Mouse (Mus musculus) ZHBTc4 (cell line): Measurements from ENCODE around the gene Gm853.
A peak's percentile ranks its signal among the peaks of the same experiment; 100 is the strongest.
"Not testable (repeated sequence)": the region's sequence is repeated elsewhere in the genome, so short reads cannot be mapped to it uniquely, and the experiment has no call there.

Experiments used
- DNase-seq: peaks from one replicate; pipeline ENCODE4 v3.0.0-alpha.2; 2011; ENCODE audit warnings: low read depth, low spot score

The Gm853 gene

DNA sequence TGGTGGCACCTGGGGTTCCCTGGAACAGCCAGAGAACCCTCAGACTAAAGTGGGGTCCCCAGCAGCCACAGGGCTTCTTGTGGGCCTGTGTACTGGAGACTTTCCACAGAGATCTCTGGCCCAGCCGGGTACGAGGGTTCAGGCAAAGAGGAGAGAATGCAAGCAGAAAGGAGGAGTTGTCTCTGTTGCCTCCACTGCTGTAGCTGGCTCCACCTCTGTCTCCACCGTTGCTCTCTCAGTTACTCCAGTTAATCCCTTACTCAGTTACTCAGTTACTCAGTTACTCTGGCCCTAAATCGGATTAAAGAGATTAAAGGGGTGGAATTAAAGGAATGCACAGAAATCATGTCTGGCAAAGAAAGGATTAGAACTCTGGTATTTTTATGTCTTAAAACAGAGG, at the start of gene Gm853:
TSS of gene Gm853 (minus strand) at position 223 of the 400 bp plus-strand sequence.
- no peak for DNase-seq

DNA sequence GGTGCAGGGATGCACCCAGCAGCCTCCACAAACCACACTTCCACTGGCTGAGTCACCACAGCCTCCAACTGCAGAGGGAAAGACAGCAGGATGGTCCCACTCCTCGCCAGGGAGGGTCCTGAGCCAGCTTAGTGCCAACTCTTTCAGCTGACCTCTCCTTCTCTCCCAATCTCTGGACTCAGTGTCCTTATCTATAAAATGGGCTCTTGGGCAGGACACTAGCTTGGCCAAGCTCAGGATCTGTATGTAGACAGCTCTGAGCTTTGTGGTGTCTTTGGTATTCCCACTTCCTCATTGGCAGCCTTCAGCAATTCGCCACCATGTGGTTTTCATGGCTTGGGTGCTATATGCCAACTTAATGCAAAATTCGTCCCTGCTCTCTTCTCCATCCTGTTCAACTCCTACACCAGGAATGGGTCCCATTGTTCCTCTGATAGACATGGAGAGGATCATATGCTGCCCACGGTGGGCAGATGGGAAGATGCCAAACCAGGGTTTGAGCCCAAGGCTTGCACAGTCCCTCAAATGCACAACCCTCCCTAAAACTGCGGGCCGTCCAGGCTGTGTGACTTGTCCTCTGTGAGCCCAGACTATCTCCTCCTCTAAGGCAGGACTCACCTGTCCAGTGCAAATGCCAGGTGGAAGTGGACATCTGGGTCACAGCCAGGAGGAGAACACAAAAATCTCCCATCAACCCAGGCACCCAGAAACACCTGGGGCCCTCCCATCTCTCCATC, 48.6 kb upstream of the Gm853 start:
- DNase-seq = no peak

DNA sequence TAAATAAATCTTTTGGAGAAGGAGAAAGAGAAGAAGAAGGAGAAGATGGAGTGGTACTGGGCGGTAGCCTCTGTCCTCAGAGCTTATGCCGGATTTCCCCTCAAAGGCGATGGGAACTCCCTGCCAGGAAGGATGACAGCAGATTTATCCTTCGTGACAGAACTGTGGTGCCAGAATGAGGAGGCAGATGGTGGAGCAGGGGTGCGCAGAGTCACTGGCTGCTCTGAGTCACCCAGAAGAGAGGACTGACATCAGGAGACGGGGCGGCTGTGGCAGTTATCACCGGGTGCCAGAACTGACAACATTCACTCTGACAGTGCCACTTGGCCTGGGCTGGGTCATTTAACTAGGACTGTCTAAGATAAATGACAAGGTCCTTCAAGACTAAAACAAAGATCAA, 47.9 kb upstream of the Gm853 start:
- DNase-seq = no peak

DNA sequence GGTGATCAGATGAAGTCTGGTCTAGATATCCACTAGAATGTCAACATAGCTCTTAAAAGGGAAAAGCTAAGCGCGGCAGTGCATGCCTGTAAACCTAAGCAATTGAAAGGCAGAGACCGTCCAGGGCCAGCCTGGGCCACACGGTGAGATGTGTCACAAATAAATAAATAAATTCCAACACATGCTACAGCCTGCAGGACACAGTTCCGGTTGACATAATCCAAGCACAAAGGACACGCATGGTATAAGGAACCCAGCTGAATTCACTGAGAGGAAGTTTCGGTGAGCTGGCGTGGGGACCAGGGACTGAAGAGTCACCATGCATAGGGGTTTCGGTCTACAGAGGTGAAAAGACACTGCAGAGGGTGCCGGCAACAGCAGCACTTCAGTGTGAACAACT, 46.5 kb upstream of the Gm853 start:
- DNase-seq = no peak

DNA sequence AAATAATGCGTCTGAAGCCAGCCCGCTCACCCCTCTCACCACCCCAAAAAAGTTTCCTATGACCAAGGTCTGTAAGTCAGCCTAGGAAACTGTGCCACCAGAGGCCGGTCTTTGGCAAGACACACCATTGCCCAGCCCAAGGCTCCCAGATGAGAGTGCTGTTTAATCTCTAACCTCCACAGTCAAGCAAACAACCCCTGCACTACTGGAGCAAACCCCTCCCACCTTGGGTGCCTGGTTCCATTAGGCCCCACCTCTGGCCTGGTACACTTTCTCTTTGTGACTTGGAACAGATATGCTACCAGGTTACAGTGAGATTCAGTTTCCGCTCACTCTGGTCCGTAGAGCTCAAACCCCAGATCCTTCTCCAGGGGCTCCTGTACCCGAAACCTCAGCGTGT, 44.9 kb upstream of the Gm853 start:
- DNase-seq = peak; percentile 49

DNA sequence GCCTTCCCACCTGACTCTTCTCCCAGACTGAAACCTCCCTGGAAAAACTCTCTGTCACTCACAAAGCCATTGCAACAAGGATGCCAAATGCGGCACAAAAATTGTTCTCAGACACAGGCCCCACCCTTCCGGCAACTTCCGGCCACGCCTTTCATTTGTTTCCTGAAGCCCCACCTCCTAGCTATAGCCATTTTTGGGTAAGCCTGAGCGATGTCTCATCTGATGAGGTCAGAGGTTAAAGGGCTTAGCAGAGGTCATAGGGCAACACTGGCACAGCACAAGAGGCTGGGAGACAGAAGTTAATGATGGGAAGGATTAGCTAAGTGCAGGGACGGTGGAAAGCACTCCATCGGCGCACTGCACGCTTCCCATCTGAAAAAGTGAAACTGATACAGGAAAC, 44.4 kb upstream of the Gm853 start:
- DNase-seq = peak; percentile 62

DNA sequence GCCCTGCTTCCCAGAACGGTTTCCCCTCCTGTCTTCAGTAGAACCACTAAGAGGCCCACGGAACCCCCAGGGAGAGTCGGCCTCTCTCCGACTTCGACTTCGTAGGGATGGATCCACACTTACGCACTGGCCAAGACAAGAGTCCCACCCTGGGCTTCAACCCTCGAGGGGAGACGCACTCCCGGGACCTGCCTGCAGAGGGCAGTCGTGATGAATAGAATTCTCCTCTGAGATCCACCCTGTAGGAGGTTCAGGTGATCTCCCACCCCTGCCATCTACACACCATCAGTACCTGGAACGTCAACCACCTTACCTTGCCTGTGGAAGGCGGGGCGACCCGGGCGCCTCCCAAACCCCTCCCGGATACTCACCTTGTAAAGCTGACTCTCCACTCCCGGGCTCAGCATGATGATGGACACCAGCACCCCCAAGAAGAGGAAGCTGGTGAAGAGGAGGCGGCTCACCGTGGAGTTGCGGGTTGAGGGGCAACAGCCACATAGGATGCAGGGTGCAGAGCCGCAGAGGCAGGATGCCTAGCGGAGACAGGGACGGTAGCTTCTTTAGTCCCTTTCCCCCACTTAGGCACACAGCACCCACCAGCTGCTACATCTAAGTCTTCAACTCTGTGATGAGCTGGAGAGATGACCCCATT, 42.6 kb upstream of the Gm853 start:
- peak; percentile 88 for DNase-seq

DNA sequence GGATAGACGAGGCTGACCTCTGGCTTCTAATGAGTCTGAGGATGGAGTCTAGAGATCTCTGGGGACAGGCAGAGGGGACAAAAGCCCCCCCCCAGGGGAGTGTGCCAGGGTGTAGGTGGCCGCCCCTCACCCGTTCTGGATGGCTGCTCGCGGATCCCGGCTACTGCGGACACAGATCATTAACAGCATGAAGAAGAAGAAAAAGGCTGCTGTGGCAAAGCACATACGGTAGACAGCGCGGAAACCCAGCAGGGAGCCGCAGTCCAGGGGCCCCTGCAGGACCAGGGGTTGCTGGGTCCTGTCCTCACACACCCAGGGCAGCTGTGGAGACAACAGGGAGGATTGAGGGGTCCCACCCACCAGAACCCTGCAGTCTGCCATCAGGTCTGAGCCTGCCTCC, 41.9 kb upstream of the Gm853 start:
- no peak for DNase-seq

DNA sequence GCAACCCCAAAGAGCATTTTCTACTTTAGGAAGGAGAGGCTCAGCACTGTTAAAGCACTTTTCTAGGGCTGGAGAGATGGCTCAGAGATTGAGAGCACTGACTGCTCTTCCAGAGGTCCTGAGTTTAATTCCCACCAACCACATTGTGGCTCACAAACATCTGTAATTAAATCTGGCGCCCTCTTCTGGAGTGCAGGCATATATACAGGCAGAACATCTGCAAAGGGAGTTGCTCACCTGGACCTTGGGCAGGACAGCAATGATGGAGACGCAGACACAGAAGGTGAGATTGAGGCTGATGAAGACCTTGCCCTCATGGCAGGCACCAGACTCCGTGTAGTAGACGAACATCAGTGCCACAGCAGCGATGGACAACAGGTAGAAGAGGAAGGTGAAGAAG, 38.2 kb upstream of the Gm853 start:
- DNase-seq = peak; percentile 70

DNA sequence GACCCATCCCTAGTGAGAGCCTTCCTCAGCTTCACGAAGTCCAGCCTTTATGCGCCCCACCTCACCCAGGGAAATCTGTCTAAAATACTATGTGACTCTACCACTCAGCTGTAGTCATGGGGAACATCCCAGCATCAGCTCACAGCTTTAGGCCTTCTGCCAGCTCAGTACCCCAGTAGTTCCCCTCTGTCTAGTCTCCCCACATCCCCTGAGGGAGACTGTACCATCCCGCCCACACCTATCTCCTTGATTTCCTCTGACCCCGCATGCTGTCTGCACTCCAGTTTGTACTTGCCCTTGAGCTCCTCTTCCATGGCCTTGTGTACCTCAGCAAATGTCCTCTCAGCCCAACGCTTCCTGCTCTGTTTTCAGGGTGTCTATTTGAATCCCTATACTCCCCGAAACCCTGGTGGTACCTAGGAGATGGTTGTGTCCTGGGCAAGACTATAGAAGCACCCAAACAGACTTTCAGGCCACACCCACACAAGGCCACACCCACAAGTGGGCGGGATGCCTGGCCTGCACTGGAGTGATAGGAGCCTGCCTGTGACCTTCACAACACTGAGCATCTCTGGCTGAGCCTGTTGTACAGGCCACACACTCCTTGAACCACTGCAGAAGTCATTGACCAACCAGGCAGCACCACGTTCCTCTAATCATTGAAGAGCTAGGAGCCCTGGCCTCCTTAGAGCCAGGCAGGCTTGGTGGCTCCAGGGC, 30.4 kb upstream of the Gm853 start:
- DNase-seq = peak; percentile 93

DNA sequence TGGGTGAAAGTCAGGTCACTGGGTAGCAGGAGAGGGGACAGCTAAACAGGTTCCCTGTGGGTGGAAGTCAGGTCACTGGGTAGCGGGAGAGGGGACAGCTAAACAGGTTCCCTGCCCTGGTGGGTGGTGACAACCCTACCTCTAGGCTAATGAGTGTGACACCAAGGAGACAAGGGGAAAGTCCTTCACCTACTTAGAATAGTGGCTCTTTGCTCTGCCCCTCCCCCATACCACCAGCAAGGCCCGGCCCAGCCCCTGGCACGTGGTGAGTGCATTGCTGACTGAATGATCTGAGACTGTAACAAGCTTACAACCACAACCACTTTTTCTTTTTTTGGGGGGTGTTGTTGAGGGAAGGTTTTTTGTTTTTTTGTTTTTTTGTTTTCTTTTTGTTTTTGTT, 29.6 kb upstream of the Gm853 start:
- peak; percentile 55 for DNase-seq

DNA sequence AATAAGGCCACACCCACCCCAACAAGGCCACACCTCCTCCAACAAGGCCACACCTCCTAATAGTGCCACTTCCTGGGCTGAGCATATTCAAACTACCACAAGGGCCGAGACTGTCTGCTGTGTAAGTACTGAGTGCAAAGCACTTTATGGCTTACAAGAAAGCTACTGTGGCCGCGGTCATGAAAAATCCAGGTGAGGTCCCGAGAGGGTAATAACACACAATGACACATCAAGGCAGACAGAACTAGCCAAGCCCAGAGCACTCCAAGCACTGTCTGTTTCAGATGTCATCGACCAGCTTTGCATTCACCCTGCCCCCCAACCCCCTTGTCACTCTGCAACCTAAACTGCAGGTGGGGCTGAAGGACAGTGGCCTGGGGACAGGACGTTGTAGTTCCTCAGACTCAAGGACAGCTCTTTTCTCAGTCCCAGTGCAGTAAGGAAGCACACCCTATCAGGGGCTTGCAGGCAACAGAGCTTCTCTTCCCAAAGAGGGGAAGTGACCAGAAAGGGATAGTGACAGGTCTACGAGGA, 29.0 kb upstream of the Gm853 start:
- DNase-seq = peak; percentile 71

DNA sequence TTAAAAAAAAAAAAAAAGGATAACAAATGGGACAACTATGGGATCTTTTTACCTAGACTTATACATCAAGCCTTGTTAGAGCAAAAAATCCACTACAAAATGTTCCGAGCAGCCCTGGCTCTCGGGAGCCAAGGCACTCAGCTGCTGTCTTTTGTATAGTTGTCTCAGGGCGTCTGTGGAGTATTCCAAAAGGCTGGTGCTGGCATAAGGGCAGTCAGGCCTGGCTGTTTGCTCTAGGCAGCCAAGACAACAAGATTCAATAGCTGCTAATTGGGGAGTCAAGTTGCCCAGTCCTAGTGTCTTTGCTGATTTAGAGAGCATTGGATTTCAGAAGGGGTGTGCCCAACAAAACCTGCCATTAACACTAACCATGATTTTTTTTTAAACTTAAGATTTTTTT, 26.4 kb upstream of the Gm853 start:
- no peak for DNase-seq

DNA sequence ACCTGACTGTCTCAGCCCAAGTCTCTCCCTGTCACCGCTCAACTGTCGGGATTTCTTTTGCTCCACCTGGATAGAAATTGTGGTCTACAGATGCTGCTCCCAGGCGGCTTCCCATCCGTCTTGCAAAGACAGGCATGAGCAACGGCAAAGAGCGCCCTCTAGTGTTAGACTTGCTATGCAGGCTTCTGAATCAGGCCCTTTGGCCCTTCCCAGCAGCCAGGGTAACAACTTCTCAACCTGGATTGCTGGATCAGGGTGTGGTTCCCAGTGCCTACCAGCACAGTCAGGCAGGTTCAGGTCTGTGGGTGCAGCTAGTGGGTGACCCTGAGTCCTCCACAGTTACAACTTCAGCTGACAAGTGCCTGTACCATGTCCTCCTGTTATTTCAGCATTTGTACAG, 23.9 kb upstream of the Gm853 start:
- DNase-seq = peak; percentile 94

DNA sequence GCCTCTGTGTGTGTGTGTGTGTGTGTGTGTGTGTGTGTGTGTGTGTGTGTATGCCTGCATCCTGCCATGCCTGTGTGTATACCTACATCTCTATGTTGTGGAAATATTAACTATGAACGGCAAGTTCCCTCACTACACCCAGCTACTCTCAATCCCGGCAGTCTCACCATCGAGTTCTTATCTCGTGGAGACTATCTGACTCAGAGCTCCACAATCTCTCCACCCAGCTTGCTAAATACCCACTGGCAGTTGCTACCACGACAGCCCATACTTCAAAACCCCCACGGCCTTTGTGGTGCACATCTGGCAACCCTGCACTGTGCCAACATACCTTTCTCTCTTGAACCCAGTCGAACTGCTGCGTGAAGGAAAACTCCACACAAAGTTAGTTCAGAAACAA, 22.5 kb upstream of the Gm853 start:
- DNase-seq = no peak

DNA sequence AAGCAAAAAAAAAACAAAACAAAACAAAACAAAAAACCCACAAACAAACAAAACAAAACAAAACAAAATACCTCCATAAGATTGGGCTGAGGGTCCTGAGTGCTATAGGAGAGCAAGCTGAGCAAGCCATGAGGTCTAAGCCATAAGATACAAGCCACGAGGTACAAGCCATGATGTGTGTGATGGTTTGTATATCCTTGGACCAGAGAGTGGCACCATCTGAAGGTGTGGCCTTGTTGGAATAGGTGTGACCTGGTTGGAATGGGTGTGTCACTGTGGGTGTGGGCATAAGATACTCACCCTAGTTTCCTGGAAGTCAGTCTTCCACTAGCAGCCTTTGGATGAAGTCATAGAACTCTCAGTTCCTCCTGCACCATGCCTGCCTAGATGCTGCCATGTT, 21.4 kb upstream of the Gm853 start:
- not testable (repeated sequence) for DNase-seq

DNA sequence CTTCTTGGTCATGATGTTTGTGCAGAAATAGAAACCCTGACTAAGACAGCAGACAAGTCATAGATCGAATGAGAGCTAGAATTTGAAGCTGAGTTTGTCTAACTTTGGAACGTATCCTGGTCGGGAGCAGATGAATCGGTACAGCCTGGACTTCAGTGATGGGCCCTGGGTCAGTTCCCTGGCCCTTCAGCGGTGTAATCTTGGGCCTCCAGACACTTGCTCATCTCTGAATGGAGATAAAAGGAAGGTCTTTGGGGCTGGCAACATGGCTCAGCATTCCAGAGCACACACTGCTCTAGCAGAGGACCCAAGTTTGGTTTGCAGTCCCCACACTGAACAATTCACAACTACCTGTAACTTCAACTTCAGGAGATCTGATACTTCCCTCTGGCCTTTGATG, 20.8 kb upstream of the Gm853 start:
- no peak for DNase-seq

DNA sequence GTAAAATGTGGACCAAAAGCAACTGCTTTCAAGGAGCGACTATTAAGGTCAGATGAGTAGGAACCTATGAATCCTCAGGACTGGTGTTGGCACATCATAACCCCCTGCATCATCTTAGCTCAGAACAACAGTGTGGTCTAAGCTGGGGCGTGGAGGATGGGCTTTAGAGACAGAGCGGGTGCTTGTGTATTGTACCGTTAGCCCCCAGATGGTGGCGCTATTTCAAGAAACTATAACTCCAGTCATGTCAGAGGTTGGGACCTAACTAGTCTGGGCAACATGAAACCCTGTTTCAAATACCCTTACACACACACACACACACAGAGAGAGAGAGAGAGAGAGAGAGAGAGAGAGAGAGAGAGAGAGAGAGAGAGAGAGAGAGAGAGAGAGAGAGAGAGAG, 18.5 kb upstream of the Gm853 start:
- DNase-seq = peak; percentile 84

DNA sequence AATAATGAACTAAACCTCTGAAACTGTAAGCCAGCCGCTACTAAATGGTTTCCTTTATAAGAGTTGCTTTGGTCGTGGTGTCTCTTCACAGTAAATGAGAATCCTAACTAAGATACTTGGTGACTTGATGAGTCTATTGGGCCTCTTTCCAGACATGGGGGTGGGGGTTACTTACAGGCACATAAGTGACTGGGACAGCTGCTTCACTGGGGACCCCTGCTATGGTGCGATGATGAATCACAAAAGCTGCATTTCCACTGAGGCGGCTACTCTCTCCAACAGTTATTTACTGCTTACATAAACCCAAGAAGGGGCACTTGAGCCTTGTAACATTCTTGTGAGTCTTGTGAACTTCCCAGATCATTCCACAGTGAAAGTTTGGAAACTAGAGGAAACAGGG, 15.4 kb upstream of the Gm853 start:
- DNase-seq = no peak

DNA sequence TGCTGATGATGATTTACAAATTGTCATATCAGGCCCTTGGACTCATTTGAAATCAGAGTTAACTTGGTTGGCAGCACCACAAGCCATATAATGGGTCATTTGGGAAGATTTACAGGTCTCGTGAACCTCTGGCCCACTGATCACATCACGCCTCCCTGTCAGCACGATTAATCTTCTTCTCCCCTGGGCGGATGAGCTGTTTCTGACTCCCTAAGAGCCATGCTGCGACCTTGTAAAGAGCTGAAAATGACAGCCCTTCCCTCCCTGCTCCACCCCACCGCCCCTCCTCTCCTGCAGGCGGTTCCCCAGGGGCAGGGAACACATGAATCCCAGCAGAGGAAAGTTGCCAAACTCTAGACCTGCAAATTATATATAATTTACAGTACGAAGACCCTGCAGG, 14.2 kb upstream of the Gm853 start:
- no peak for DNase-seq

DNA sequence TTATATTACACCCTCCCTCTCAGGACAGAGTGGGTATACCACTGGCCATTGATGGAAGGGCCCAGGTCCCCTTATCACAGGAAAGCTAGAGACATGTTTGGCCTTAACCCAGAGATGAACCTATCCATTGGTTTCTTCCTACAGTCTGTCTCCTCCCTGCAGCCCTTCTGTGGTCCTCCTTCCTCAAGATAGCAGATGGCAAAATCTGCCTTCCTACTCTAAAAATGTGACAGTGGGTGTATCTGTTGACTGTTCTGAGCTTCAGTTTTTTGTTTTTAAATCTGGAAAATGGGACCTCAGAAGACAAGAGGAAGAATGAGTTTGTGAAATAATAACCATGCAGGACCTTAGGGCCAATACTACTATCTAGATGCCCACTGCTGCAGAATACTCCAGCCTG, 1.9 kb upstream of the Gm853 start:
- no peak for DNase-seq

DNA sequence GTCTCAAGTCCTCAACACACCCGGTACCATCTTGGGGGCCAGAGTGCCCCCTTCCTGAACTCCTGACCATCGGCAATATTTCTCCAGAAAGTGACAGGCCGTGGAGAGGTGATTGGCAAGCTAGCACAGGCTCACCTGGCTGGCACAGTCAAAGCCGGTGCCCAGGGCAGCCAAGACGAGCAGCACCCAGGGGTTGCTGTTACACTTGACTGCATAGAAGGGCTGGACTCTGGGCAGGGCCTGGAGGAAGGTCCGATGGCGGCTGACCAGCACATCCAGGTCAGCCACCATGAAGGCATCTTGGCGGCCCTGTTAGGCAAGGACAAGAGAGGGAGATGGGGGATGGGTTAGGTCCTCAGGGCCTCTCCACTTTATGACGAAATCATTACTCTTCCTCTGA, 2.0 kb downstream of the Gm853 start:
- DNase-seq = no peak

DNA sequence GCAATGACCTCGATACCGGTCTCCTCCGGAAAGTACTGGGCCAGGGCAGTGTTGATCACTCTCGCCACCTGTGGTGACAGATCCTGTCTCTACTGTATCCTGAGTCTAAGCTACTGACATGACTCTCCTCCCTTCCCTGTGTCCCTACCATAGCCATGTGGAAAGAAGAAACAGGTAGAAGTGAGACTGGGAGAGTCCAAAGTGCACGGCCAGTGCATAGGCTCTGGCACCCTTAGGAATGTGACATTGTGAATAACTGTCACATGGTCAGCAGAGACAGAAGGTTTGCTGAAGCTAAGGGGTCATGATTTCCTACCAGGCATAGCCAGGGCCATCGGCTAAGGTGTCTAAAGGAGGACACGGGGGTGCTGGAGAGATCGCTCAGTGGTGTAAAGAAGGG, 6.8 kb downstream of the Gm853 start:
- DNase-seq = peak; percentile 54
